Mouse (Mus musculus): ENCODE data around the gene Ssbp4. TPM values are rescaled to one million over a fixed set of nuclear protein-coding genes. Genes with fewer than 3 reads are reported as not detected.

Ssbp4 gene
- polyA plus RNA-seq, 1 experiment: 133 TPM

GRCm38 (mm10) chr8:70655469-70655868 lies 46.8 kb upstream of the Ssbp4 start:
- Histone ChIP-seq H3K4me3 (no peak overlapping the region), H3K4me2 (ENCODE audit: low read depth) (no peak overlapping the region), H3K79me2 (ENCODE audit: control insufficient read depth, insufficient read depth) (peaks cover 10% of the 10 kb centered on the region), H3K36me3 (ENCODE audit: control insufficient read depth, insufficient read depth) (peaks cover 9% of the 10 kb centered on the region), H3K27me3 (ENCODE audit: control insufficient read depth, insufficient read depth, insufficient read length) (no peaks in the 10 kb centered on the region), H3ac (ENCODE audit: control insufficient read depth, insufficient read length) (no peak overlapping the region)
- TF ChIP-seq REST (IDR thresholded peaks at IDR 0.05; ENCODE audit: insufficient read depth, insufficient read length): no peak
- TF ChIP-seq MYOD1 (IDR thresholded peaks at IDR 0.05; ENCODE audit: control insufficient read depth in 1 of 3, insufficient read length in 2 of 3, low read depth in 2 of 3): no peak
- no peak for TF ChIP-seq TCF12 (IDR thresholded peaks at IDR 0.05; ENCODE audit: insufficient read depth, poor library complexity, severe bottlenecking)
- no peak for TF ChIP-seq USF1 (IDR thresholded peaks at IDR 0.05; ENCODE audit: low read depth)
- no peak for TF ChIP-seq MYOG (IDR thresholded peaks at IDR 0.05; ENCODE audit: control insufficient read depth in 1 of 3, insufficient read depth in 1 of 3, insufficient read length in 2 of 3, low read depth in 2 of 3)
- TF ChIP-seq MAX (IDR thresholded peaks at IDR 0.05; ENCODE audit: low read depth): no peak
- no peak for TF ChIP-seq E2F4 (IDR thresholded peaks at IDR 0.05; ENCODE audit: insufficient read depth)

DNA sequence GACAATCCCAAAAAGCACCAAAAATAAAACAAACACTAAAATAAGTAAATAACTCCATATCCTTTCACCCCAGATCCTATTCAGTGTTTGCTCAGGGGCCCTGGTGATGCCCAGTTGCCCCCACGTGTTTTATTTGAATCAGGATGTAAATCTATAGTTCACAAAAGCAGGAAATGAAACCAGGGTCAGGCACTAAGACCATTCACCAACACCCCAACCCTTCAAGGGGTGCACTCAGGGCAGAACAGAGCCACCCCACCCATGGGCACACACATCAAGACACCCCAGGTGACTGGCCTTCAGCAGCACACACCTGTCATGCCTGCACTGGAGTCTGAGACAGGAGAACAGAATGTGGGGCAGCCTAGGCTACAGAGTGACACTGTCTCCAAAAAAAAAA lies 45.4 kb upstream of the Ssbp4 start:
- Histone ChIP-seq H3K4me2 (ENCODE audit: low read depth) (no peak overlapping the region), H3K36me3 (ENCODE audit: control insufficient read depth, insufficient read depth) (peaks cover 9% of the 10 kb centered on the region), H3K4me3 (no peak overlapping the region), H3ac (ENCODE audit: control insufficient read depth, insufficient read length) (no peak overlapping the region), H3K79me2 (ENCODE audit: control insufficient read depth, insufficient read depth) (peaks cover 9% of the 10 kb centered on the region), H3K27me3 (ENCODE audit: control insufficient read depth, insufficient read depth, insufficient read length) (no peaks in the 10 kb centered on the region)
- TF ChIP-seq E2F4 (IDR thresholded peaks at IDR 0.05; ENCODE audit: insufficient read depth): no peak
- TF ChIP-seq CEBPB (IDR thresholded peaks at IDR 0.05; ENCODE audit: insufficient read depth, poor library complexity, severe bottlenecking): no peak
- no peak for TF ChIP-seq SRF (IDR thresholded peaks at IDR 0.05; ENCODE audit: control insufficient read depth, insufficient read length, low read depth)
- TF ChIP-seq POLR2A (IDR thresholded peaks at IDR 0.05; ENCODE audit: insufficient read length, low read depth): no peak
- TF ChIP-seq MYOG (IDR thresholded peaks at IDR 0.05; ENCODE audit: control insufficient read depth in 1 of 3, insufficient read depth in 1 of 3, insufficient read length in 2 of 3, low read depth in 2 of 3): no peak

DNA sequence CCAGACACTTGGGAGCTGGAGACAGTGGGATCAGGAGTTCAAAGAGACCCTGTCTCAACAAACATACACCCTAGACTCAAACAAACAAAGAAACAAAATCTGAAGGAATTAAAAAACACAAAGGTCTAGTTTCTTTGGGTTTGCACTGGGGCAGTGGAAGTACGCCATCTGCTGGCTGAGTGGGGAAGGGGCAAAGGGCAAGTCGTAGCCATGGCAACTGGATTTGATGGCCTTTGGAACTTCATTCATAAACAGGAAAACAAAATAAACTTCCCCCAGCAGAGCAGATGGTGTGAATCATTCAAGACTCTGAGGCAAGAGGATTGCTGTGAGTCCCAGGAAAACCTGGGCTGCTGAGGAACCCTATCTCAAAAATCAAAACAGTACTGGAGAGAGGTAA lies 44.6 kb upstream of the Ssbp4 start:
- H3K79me2 ChIP-seq (ENCODE audit: control insufficient read depth, insufficient read depth): no peaks in the 10 kb centered on the region
- H3K4me3 ChIP-seq: no peak overlapping the region
- no peak overlapping the region for H3K4me2 ChIP-seq (ENCODE audit: low read depth)
- TF ChIP-seq REST (IDR thresholded peaks at IDR 0.05; ENCODE audit: insufficient read depth, insufficient read length) (no peak), MYOG (IDR thresholded peaks at IDR 0.05; ENCODE audit: control insufficient read depth in 1 of 3, insufficient read depth in 1 of 3, insufficient read length in 2 of 3, low read depth in 2 of 3) (no peak), TCF12 (IDR thresholded peaks at IDR 0.05; ENCODE audit: insufficient read depth, poor library complexity, severe bottlenecking) (no peak), MAX (IDR thresholded peaks at IDR 0.05; ENCODE audit: low read depth) (no peak), TCF3 (IDR thresholded peaks at IDR 0.05; ENCODE audit: insufficient read length, low read depth) (no peak), E2F4 (IDR thresholded peaks at IDR 0.05; ENCODE audit: insufficient read depth) (no peak), MYOD1 (IDR thresholded peaks at IDR 0.05; ENCODE audit: control insufficient read depth in 1 of 3, insufficient read length in 2 of 3, low read depth in 2 of 3) (no peak), POLR2A (IDR thresholded peaks at IDR 0.05; ENCODE audit: insufficient read length, low read depth) (no peak), POLR2AphosphoS2 (IDR thresholded peaks at IDR 0.05; ENCODE audit: insufficient read length, low read depth) (no peak), USF1 (IDR thresholded peaks at IDR 0.05; ENCODE audit: low read depth) (no peak), CEBPB (IDR thresholded peaks at IDR 0.05; ENCODE audit: insufficient read depth, poor library complexity, severe bottlenecking) (no peak), SRF (IDR thresholded peaks at IDR 0.05; ENCODE audit: control insufficient read depth, insufficient read length, low read depth) (no peak)
- H3K36me3 ChIP-seq (ENCODE audit: control insufficient read depth, insufficient read depth): peaks cover 9% of the 10 kb centered on the region
- no peaks in the 10 kb centered on the region for H3K27me3 ChIP-seq (ENCODE audit: control insufficient read depth, insufficient read depth, insufficient read length)
- no peak overlapping the region for H3ac ChIP-seq (ENCODE audit: control insufficient read depth, insufficient read length)

GRCm38 (mm10) chr8:70650351-70650750 lies 41.7 kb upstream of the Ssbp4 start:
- Histone ChIP-seq H3K79me2 (ENCODE audit: control insufficient read depth, insufficient read depth) (no peaks in the 10 kb centered on the region), H3K27me3 (ENCODE audit: control insufficient read depth, insufficient read depth, insufficient read length) (no peaks in the 10 kb centered on the region), H3K36me3 (ENCODE audit: control insufficient read depth, insufficient read depth) (peaks cover 5% of the 10 kb centered on the region), H3ac (ENCODE audit: control insufficient read depth, insufficient read length) (no peak overlapping the region), H3K4me2 (ENCODE audit: low read depth) (no peak overlapping the region), H3K4me3 (no peak overlapping the region)
- TF ChIP-seq POLR2A (IDR thresholded peaks at IDR 0.05; ENCODE audit: insufficient read length, low read depth) (no peak), MYOD1 (IDR thresholded peaks at IDR 0.05; ENCODE audit: control insufficient read depth in 1 of 3, insufficient read length in 2 of 3, low read depth in 2 of 3) (no peak), TCF12 (IDR thresholded peaks at IDR 0.05; ENCODE audit: insufficient read depth, poor library complexity, severe bottlenecking) (no peak), MYOG (IDR thresholded peaks at IDR 0.05; ENCODE audit: control insufficient read depth in 1 of 3, insufficient read depth in 1 of 3, insufficient read length in 2 of 3, low read depth in 2 of 3) (no peak), TCF3 (IDR thresholded peaks at IDR 0.05; ENCODE audit: insufficient read length, low read depth) (no peak), E2F4 (IDR thresholded peaks at IDR 0.05; ENCODE audit: insufficient read depth) (no peak), USF1 (IDR thresholded peaks at IDR 0.05; ENCODE audit: low read depth) (no peak), CEBPB (IDR thresholded peaks at IDR 0.05; ENCODE audit: insufficient read depth, poor library complexity, severe bottlenecking) (no peak), REST (IDR thresholded peaks at IDR 0.05; ENCODE audit: insufficient read depth, insufficient read length) (no peak), MAX (IDR thresholded peaks at IDR 0.05; ENCODE audit: low read depth) (no peak), POLR2AphosphoS2 (IDR thresholded peaks at IDR 0.05; ENCODE audit: insufficient read length, low read depth) (no peak), SRF (IDR thresholded peaks at IDR 0.05; ENCODE audit: control insufficient read depth, insufficient read length, low read depth) (no peak)

- H3K27me3 ChIP-seq (ENCODE audit: control insufficient read depth, insufficient read depth, insufficient read length): no peaks in the 10 kb centered on the region
- TF ChIP-seq POLR2AphosphoS2 (IDR thresholded peaks at IDR 0.05; ENCODE audit: insufficient read length, low read depth): peak; percentile 37
- TF ChIP-seq USF1 (IDR thresholded peaks at IDR 0.05; ENCODE audit: low read depth): peak; percentile 67
- no peak for TF ChIP-seq TCF12 (IDR thresholded peaks at IDR 0.05; ENCODE audit: insufficient read depth, poor library complexity, severe bottlenecking)
- H3K4me3 ChIP-seq: no peak overlapping the region
- H3K79me2 ChIP-seq (ENCODE audit: control insufficient read depth, insufficient read depth): no peaks in the 10 kb centered on the region
- H3K36me3 ChIP-seq (ENCODE audit: control insufficient read depth, insufficient read depth): peaks cover 5% of the 10 kb centered on the region
- H3ac ChIP-seq (ENCODE audit: control insufficient read depth, insufficient read length): no peak overlapping the region
- no peak overlapping the region for H3K4me2 ChIP-seq (ENCODE audit: low read depth)
These were observed 40.7 kb upstream of the Ssbp4 start for GRCm38 (mm10) chr8:70649324-70649723.

All from myocyte (in vitro differentiated cells).